Mouse (Mus musculus): Measurements from ENCODE around the gene Map3k19.

DNA sequence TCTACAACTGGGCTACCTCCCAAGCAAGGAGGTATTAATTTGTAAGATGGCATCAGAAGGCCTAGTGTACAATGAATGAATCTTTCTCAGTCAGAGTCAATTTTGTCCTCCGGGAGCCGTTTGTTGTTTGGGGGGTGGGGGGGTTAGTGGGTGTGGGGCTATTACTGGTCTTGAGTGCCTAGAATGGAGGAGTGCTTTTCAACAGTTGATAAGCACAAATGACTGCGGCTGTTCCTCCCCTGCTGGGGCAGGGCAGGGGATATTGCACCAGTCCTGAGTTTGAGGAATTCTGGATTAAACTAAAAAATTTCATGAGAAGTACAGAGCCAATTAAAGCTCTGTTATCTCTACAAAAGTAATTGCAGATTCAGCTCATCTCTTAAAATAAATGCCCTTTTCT is 74.7 kb downstream of the Map3k19 start:
- TF ChIP-seq POLR2A (IDR thresholded peaks at IDR 0.05; ENCODE audit: extremely low read depth, insufficient read depth, low read length) = no peak
- TF ChIP-seq CTCF (IDR thresholded peaks at IDR 0.05; ENCODE audit: extremely low read depth, insufficient read depth, low read length) = no peak

All from cortical plate, adult 2 months (tissue).